33 mouse cellular contexts compared by ENCODE assay signal in the genomic region with DNA sequence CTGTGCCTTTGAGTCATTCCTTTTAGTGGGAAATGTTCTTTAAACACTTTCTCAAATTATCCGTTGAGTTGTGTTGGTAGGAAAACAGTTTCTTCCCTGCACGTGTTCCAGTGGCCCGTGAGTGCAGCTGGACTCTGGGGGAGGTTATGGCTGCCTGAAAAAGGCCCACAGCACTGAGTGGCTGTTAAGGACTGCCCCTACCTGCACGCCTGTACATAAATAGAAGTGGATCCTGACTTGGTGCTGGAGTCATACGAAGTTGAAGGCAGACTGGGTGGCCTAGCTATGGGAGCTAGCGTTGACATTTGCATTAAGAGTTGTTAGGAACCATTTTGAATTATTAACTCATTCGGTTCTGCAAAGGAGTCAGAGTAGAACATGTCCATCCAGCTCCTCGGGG.
"Had no signal": no experiment of that assay in that cellular context is flagged by ENCODE, and none has a peak within 500 bp of the region (broad histone marks: within the 10 kb centered on the region; RNA-seq: fewer than 3 reads in every experiment).

No protein-coding gene starts in this region.

- H3K4me1 ChIP-seq: limb, embryonic 15.5 days; liver, embryonic 12.5 days; liver, embryonic 13.5 days; liver, embryonic 15.5 days; lung, embryonic 15.5 days; midbrain, embryonic 10.5 days; midbrain, embryonic 12.5 days; midbrain, embryonic 13.5 days; midbrain, embryonic 15.5 days; neural tube, embryonic 12.5 days; neural tube, embryonic 13.5 days had no signal

- H3K9me3 ChIP-seq: limb, embryonic 10.5 days; limb, embryonic 12.5 days; limb, embryonic 13.5 days; limb, embryonic 15.5 days; liver, embryonic 12.5 days; liver, embryonic 13.5 days; liver, embryonic 15.5 days; lung, embryonic 15.5 days; megakaryocyte, embryonic 14.5 days; midbrain, embryonic 10.5 days; midbrain, embryonic 12.5 days; midbrain, embryonic 15.5 days; neural tube, embryonic 13.5 days had no signal

- H3K27me3 ChIP-seq: limb, embryonic 12.5 days; limb, embryonic 13.5 days; limb, embryonic 15.5 days; liver, embryonic 12.5 days; liver, embryonic 13.5 days; liver, embryonic 15.5 days; lung, embryonic 15.5 days; megakaryocyte, embryonic 14.5 days; midbrain, embryonic 12.5 days; midbrain, embryonic 13.5 days; midbrain, embryonic 15.5 days; neural tube, embryonic 12.5 days; neural tube, embryonic 13.5 days had no signal

- H3K4me2 ChIP-seq: limb, embryonic 12.5 days; limb, embryonic 13.5 days; limb, embryonic 15.5 days; liver, embryonic 11.5 days; liver, embryonic 12.5 days; liver, embryonic 13.5 days; liver, embryonic 15.5 days; lung, embryonic 14.5 days; lung, embryonic 15.5 days; midbrain, embryonic 11.5 days; midbrain, embryonic 12.5 days; midbrain, embryonic 13.5 days; midbrain, embryonic 15.5 days; neural tube, embryonic 12.5 days; neural tube, embryonic 13.5 days had no signal

- H3K9ac ChIP-seq: limb, embryonic 12.5 days; limb, embryonic 13.5 days; limb, embryonic 15.5 days; liver, embryonic 12.5 days; liver, embryonic 13.5 days; liver, embryonic 14.5 days; liver, embryonic 15.5 days; liver, postnatal 0 days; lung, embryonic 14.5 days; lung, embryonic 15.5 days; midbrain, embryonic 12.5 days; midbrain, embryonic 13.5 days; midbrain, embryonic 15.5 days; neural tube, embryonic 12.5 days; neural tube, embryonic 13.5 days had no signal

- ATAC-seq: liver, embryonic 12.5 days; liver, postnatal 0 days; lung, postnatal 0 days; midbrain, embryonic 13.5 days; midbrain, embryonic 15.5 days; midbrain, embryonic 16.5 days had no signal

- H3K4me3 ChIP-seq: limb, embryonic 10.5 days; limb, embryonic 12.5 days; limb, embryonic 13.5 days; limb, embryonic 15.5 days; liver, embryonic 12.5 days; liver, embryonic 13.5 days; liver, embryonic 15.5 days; lung, embryonic 15.5 days; megakaryocyte, embryonic 14.5 days; midbrain, embryonic 10.5 days; midbrain, embryonic 12.5 days; midbrain, embryonic 13.5 days; midbrain, embryonic 15.5 days; myocyte; neural tube, embryonic 12.5 days; neural tube, embryonic 13.5 days had no signal

- H3K36me3 ChIP-seq: limb, embryonic 15.5 days; liver, embryonic 12.5 days; liver, embryonic 15.5 days; lung, embryonic 15.5 days had no signal

- DNase-seq: left cerebral cortex, postnatal 4 days; liver; liver, embryonic 13.5 days; liver, postnatal 0 days; lung, adult 18-20 months; lung, adult 2 months; lung, embryonic 14.5 days; lung, postnatal 10 days; lung, postnatal 14 days; lung, postnatal 36 days; lung, postnatal 4 days; midbrain, embryonic 14.5 days had no signal

- H3K27ac ChIP-seq: limb, embryonic 10.5 days; limb, embryonic 12.5 days; limb, embryonic 13.5 days; limb, embryonic 15.5 days; liver, embryonic 12.5 days; liver, embryonic 13.5 days; liver, embryonic 14.5 days; liver, embryonic 15.5 days; lung, embryonic 15.5 days; macrophage; midbrain, embryonic 10.5 days; midbrain, embryonic 12.5 days; midbrain, embryonic 13.5 days; midbrain, embryonic 15.5 days; neural tube, embryonic 12.5 days; neural tube, embryonic 13.5 days had no signal
